Mouse (Mus musculus): ENCODE data around the gene Cnpy1.

GRCm38 (mm10) chr5:28213441-28213840 lies 32.2 kb downstream of the Cnpy1 start:
- no peak for TF ChIP-seq TBP (IDR thresholded peaks at IDR 0.05; ENCODE audit: low read depth, low read length)
- no peak for TF ChIP-seq CTCF (IDR thresholded peaks at IDR 0.05 in 2 of 3, conservative IDR thresholded peaks at IDR 0.05 in 1 of 3; ENCODE audit: control insufficient read depth in 1 of 3, insufficient read depth in 1 of 3, low read depth in 2 of 3, low read length in 3 of 3, poor library complexity in 1 of 3, severe bottlenecking in 1 of 3)
- TF ChIP-seq RAD21 (IDR thresholded peaks at IDR 0.05; ENCODE audit: low read depth, low read length): no peak
- no peak for TF ChIP-seq CHD2 (IDR thresholded peaks at IDR 0.05; ENCODE audit: low read length)
- TF ChIP-seq POLR2A (IDR thresholded peaks at IDR 0.05; ENCODE audit: control insufficient read depth in 1 of 2, insufficient read depth in 1 of 2, low read depth in 1 of 2, low read length in 2 of 2, poor library complexity in 1 of 2): no peak
- TF ChIP-seq UBTF (IDR thresholded peaks at IDR 0.05; ENCODE audit: borderline replicate concordance, insufficient read depth, low read depth, low read length): no peak
- no peak for TF ChIP-seq MYB (IDR thresholded peaks at IDR 0.05; ENCODE audit: low read depth, low read length)
- TF ChIP-seq JUND (IDR thresholded peaks at IDR 0.05; ENCODE audit: low read depth, low read length): no peak
- TF ChIP-seq CHD1 (IDR thresholded peaks at IDR 0.05; ENCODE audit: low read depth, low read length): no peak
